Mouse (Mus musculus) heart, embryonic 12.5 days (tissue): Measurements from ENCODE around the gene Spred2. TPM values are rescaled to one million over a fixed set of nuclear protein-coding genes. Genes with fewer than 3 reads are reported as not detected.

Experiments used
- ATAC-seq: fragments of 200-750 bp; cut with Nextera tagmentation; 2 replicates; pipeline ENCODE4 v1.8.0; 2017; ENCODE audit warnings: moderate TSS enrichment, moderate library complexity; ENCODE audit not compliant: insufficient number of reproducible peaks, low FRiP score
- H3K27ac ChIP-seq: fragments of 300-500 bp; sonication (generic); 2 replicates; pipeline ENCODE4 v1.5.1; 2016; ENCODE audit warnings: mild to moderate bottlenecking, moderate library complexity; ENCODE audit not compliant: poor library complexity, severe bottlenecking
- H3K27me3 ChIP-seq: fragments of 300-500 bp; sonication (generic); replicated peaks from 2 replicates; pipeline ENCODE4 v1.6.1; 2016; ENCODE audit warnings: mild to moderate bottlenecking, moderate library complexity
- H3K36me3 ChIP-seq: fragments of 300-500 bp; sonication (generic); 2 replicates; pipeline ENCODE4 v1.6.1; 2016; ENCODE audit warnings: mild to moderate bottlenecking, moderate library complexity
- H3K4me1 ChIP-seq: fragments of 300-500 bp; sonication (generic); replicated peaks from 2 replicates; pipeline ENCODE4 v1.6.1; 2016; ENCODE audit warnings: mild to moderate bottlenecking
- H3K4me2 ChIP-seq: fragments of 300-500 bp; sonication (generic); 2 replicates; pipeline ENCODE4 v1.6.1; 2016; ENCODE audit warnings: mild to moderate bottlenecking, moderate library complexity
- H3K4me3 ChIP-seq: fragments of 300-500 bp; sonication (generic); 2 replicates; pipeline ENCODE4 v1.5.1; 2016; ENCODE audit warnings: mild to moderate bottlenecking
- H3K9ac ChIP-seq: fragments of 300-500 bp; sonication (generic); 2 replicates; pipeline ENCODE4 v1.6.1; 2016; ENCODE audit warnings: mild to moderate bottlenecking, moderate library complexity
- H3K9me3 ChIP-seq: fragments of 300-500 bp; sonication (generic); replicated peaks from 2 replicates; pipeline ENCODE4 v1.6.1; 2016; ENCODE audit warnings: mild to moderate bottlenecking, moderate library complexity
- WGBS: fragments of 180-500 bp; shearing (Covaris S2); methylation state at CpG from one replicate; pipeline ENCODE4 v1.1.7; 2016; 5-methylcytosine and 5-hydroxymethylcytosine counted together
- polyA plus RNA-seq: library from polyadenylated mRNA; unstranded; fragments of >200 nt; fragmentation: Nextera tagmentation; extraction: Ambion mirVana; gene quantifications from 2 replicates; pipeline ENCODE4 v1.2.1, GENCODE M21; 2016

Spred2 gene
- polyA plus RNA-seq, 1 experiment from 2014 or later: 5.5 TPM

- no peak overlapping the region for H3K4me3 ChIP-seq
- H3K9me3 ChIP-seq: no peaks in the 10 kb centered on the region
- peaks cover 17% of the 10 kb centered on the region for H3K4me1 ChIP-seq
- no peak overlapping the region for H3K4me2 ChIP-seq
- no peak overlapping the region for H3K27ac ChIP-seq
- H3K9ac ChIP-seq: no peak overlapping the region
- no peak for ATAC-seq
- H3K36me3 ChIP-seq: no peaks in the 10 kb centered on the region
- 68% methylated on average over 18 of the region's 18 CpGs for WGBS
- no peaks in the 10 kb centered on the region for H3K27me3 ChIP-seq
These were observed 73.8 kb downstream of the Spred2 start for GRCm38 (mm10) chr11:19997940-19998339.

DNA sequence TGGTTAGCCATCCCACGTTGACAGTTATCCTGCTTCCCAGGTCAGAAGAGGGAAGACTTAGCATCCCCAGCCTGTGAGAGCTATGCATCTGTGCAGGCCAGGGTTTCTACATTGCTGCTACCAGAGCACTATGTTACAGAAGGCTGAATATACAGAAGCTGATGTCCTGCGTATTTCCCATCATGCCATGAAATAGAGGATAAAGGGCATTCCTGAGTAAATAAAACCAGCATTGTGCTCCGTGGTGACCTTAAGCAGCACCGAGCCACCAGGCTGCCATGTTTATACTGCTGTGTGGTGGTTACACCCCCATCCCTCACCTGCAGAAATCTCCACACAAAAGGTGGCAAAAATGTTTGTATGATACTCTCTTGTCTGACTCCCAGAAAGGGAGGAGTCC lies 78.7 kb downstream of the Spred2 start:
- H3K4me2 ChIP-seq: no peak overlapping the region
- peaks cover 12% of the 10 kb centered on the region for H3K4me1 ChIP-seq
- no peak overlapping the region for H3K4me3 ChIP-seq
- no peak overlapping the region for H3K9ac ChIP-seq
- peaks cover 14% of the 10 kb centered on the region; the same call in 1 of the 2 replicates for H3K36me3 ChIP-seq
- WGBS: 86% methylated on average over 4 of the region's 4 CpGs
- H3K27ac ChIP-seq: no peak overlapping the region
- H3K27me3 ChIP-seq: no peaks in the 10 kb centered on the region
- ATAC-seq: no peak
- H3K9me3 ChIP-seq: no peaks in the 10 kb centered on the region

- Histone ChIP-seq H3K36me3 (peaks cover 46% of the 10 kb centered on the region), H3K9ac (no peak overlapping the region), H3K27ac (peak overlapping the region; percentile 44), H3K4me3 (no peak overlapping the region), H3K27me3 (no peaks in the 10 kb centered on the region), H3K9me3 (no peaks in the 10 kb centered on the region), H3K4me2 (no peak overlapping the region), H3K4me1 (0 out of 2 replicates have a peak, but pooled peaks cover 9% of the 10 kb centered on the region)
- peak; percentile 76; the same call in 1 of the 2 replicates for ATAC-seq
- WGBS: 45% methylated on average over 6 of the region's 6 CpGs
These were observed 83.5 kb downstream of the Spred2 start for GRCm38 (mm10) chr11:20007701-20008100.

- H3K9me3 ChIP-seq: no peaks in the 10 kb centered on the region
- WGBS: 70% methylated on average over 16 of the region's 16 CpGs
- no peak for ATAC-seq
- no peaks in the 10 kb centered on the region for H3K27me3 ChIP-seq
- H3K4me3 ChIP-seq: no peak overlapping the region
- H3K9ac ChIP-seq: no peak overlapping the region
- H3K36me3 ChIP-seq: peaks cover 59% of the 10 kb centered on the region
- H3K4me1 ChIP-seq: 0 out of 2 replicates have a peak, but pooled peaks cover 9% of the 10 kb centered on the region
- H3K27ac ChIP-seq: no peak overlapping the region
- H3K4me2 ChIP-seq: no peak overlapping the region
These were observed 87.2 kb downstream of the Spred2 start for GRCm38 (mm10) chr11:20011210-20011978.

DNA sequence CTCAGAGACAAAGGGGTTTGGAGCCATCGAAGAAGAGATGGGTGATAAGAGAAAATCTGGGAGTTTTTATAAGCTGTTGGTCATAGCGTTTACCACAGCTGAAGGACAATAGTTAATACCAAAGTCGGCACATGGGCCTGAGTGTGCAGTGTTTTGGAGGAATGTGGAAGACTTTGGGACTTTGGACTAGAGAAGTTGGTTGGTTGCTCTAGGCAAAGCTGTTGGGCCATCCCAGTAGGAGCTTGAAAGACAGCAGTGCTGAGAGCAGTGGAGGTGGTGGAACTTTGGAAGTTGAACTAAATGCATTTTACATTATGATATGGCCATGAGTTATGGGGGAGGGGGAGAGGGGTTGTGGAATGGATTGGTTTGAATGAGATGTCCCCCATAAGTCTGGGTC lies 89.2 kb downstream of the Spred2 start:
- Histone ChIP-seq H3K36me3 (peaks cover 73% of the 10 kb centered on the region), H3K9ac (no peak overlapping the region), H3K4me2 (no peak overlapping the region), H3K4me1 (no peaks in the 10 kb centered on the region), H3K9me3 (peaks cover 10% of the 10 kb centered on the region), H3K27me3 (no peaks in the 10 kb centered on the region), H3K27ac (no peak overlapping the region), H3K4me3 (no peak overlapping the region)
- ATAC-seq: no peak
- 93% methylated on average over 3 of the region's 3 CpGs for WGBS

GRCm38 (mm10) chr11:20017937-20018336 lies 93.8 kb downstream of the Spred2 start:
- Histone ChIP-seq H3K27ac (no peak overlapping the region), H3K4me3 (no peak overlapping the region), H3K9ac (no peak overlapping the region), H3K9me3 (peaks cover 45% of the 10 kb centered on the region), H3K4me2 (no peak overlapping the region), H3K4me1 (no peaks in the 10 kb centered on the region), H3K36me3 (peaks cover 85% of the 10 kb centered on the region), H3K27me3 (no peaks in the 10 kb centered on the region)
- WGBS: 93% methylated on average over 13 of the region's 13 CpGs
- ATAC-seq: no peak

- 96% methylated on average over 2 of the region's 2 CpGs for WGBS
- Histone ChIP-seq H3K9me3 (peaks cover 45% of the 10 kb centered on the region), H3K27me3 (no peaks in the 10 kb centered on the region), H3K27ac (no peak overlapping the region), H3K4me1 (no peaks in the 10 kb centered on the region), H3K4me2 (no peak overlapping the region), H3K36me3 (peaks cover 85% of the 10 kb centered on the region), H3K9ac (no peak overlapping the region), H3K4me3 (no peak overlapping the region)
- ATAC-seq: no peak
These were observed 94.7 kb downstream of the Spred2 start for GRCm38 (mm10) chr11:20018905-20019304.

DNA sequence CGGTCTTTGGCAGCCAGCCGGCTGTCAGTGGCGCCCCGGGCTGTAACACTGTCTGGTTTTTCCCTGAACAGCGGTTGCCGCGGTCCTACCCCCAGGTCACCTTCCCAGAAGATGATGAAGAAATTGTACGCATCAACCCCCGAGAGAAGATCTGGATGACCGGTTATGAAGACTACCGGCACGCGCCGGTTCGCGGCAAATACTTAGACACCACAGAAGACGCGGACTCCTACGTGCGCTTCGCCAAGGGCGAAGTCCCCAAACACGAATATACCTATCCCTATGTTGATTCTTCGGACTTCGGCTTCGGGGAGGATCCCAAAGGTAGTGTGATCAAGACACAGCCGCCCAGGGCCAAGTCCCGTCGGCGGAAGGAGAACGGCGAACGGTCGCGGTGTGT lies 96.5 kb downstream of the Spred2 start:
- Histone ChIP-seq H3K27ac (no peak overlapping the region), H3K4me3 (no peak overlapping the region), H3K4me1 (no peaks in the 10 kb centered on the region), H3K36me3 (peaks cover 84% of the 10 kb centered on the region), H3K9ac (no peak overlapping the region), H3K27me3 (no peaks in the 10 kb centered on the region), H3K4me2 (no peak overlapping the region), H3K9me3 (peaks cover 45% of the 10 kb centered on the region)
- ATAC-seq: no peak
- WGBS: 99% methylated on average over 35 of the region's 35 CpGs

DNA sequence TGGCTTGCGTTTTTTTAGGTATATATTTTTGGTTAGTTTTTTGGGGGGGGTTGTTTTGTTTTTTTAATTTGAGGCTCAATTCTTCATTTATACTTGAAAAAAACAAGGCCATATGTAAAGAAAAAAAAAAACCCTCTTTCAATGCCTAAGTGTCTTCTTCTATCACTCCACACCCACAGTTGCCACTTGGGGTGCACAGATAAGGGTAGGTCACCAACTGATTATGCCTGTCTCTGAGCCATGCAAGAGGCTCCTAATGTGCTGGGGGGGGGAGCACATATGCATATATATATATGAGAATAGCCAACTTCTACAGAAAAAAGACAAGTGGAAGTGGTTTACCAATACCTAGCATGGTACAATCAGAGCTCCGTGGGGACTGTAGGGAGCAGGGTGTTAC lies 98.3 kb downstream of the Spred2 start:
- H3K27ac ChIP-seq: no peak overlapping the region
- H3K36me3 ChIP-seq: peaks cover 74% of the 10 kb centered on the region
- peaks cover 43% of the 10 kb centered on the region for H3K9me3 ChIP-seq
- H3K4me3 ChIP-seq: no peak overlapping the region
- 87% methylated on average over 2 of the region's 2 CpGs for WGBS
- no peak overlapping the region for H3K4me2 ChIP-seq
- no peak for ATAC-seq
- H3K4me1 ChIP-seq: no peaks in the 10 kb centered on the region
- no peaks in the 10 kb centered on the region for H3K27me3 ChIP-seq
- no peak overlapping the region for H3K9ac ChIP-seq

GRCm38 (mm10) chr11:20022911-20023482 lies 98.8 kb downstream of the Spred2 start:
- ATAC-seq: no peak
- Histone ChIP-seq H3K36me3 (peaks cover 69% of the 10 kb centered on the region), H3K9ac (no peak overlapping the region), H3K4me1 (no peaks in the 10 kb centered on the region), H3K27me3 (no peaks in the 10 kb centered on the region), H3K27ac (no peak overlapping the region), H3K9me3 (peaks cover 38% of the 10 kb centered on the region), H3K4me2 (no peak overlapping the region), H3K4me3 (no peak overlapping the region)
- 85% methylated on average over 14 of the region's 14 CpGs for WGBS

DNA sequence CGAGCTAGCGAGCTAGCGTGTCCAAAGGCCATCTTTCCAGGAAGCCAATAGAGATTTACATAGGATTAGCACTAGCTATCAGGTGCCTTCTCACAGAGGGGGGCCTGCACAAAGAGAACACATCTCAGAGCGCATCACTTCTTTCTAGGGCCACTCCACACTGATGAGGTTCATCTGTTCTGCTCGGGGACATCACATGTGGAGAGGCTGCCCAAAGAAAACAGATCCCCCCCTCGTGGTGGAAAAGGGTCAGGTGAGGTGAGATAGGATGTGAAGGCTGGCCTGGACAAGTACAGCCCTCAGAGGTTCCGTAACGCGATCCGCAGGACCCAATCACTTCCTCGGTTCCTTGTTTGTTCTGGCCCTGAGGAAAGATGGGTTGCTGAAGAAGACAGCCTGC lies 101.7 kb downstream of the Spred2 start:
- H3K27ac ChIP-seq: no peak overlapping the region
- no peak for ATAC-seq
- 64% methylated on average over 11 of the region's 11 CpGs for WGBS

More for the DNA sequence above, 101.7 kb downstream of the Spred2 start:
- no peak overlapping the region for H3K9ac ChIP-seq
- no peak overlapping the region for H3K4me3 ChIP-seq
- H3K4me2 ChIP-seq: no peak overlapping the region
- H3K27me3 ChIP-seq: no peaks in the 10 kb centered on the region
- H3K36me3 ChIP-seq: peaks cover 40% of the 10 kb centered on the region
- peaks cover 10% of the 10 kb centered on the region for H3K9me3 ChIP-seq
- H3K4me1 ChIP-seq: no peaks in the 10 kb centered on the region
